Mouse (Mus musculus): ENCODE data around the gene Shisa5. TPM values are rescaled to one million over a fixed set of nuclear protein-coding genes. Genes with fewer than 3 reads are reported as not detected.

Gene Shisa5
- total RNA-seq, 2 experiments from 2014 or later: 31.4 to 55.0 TPM

Other genes with a start within 250 kb of the Shisa5 start
- 1 to 10 TPM; 8.6 to 9.6 TPM for gene Nckipsd, start 230.2 kb upstream of the Shisa5 start, total RNA-seq (2021)
- gene Celsr3, start 212.2 kb upstream of the Shisa5 start, total RNA-seq (2021): under 1 TPM in 1 of 2 experiments, not detected in 1; 0.03 TPM
- 10 to 100 TPM; 19.6 to 19.8 TPM for gene Slc26a6, start 185.3 kb upstream of the Shisa5 start, total RNA-seq (2021)
- gene Tmem89, start 123.9 kb upstream of the Shisa5 start, total RNA-seq (2021): not detected
- gene Uqcrc1, start 101.9 kb upstream of the Shisa5 start, total RNA-seq (2021): 1,000 to 10,000 TPM; 2,230 to 2,333 TPM
- under 1 TPM; 0.31 to 0.60 TPM for gene Col7a1, start 85.0 kb upstream of the Shisa5 start, total RNA-seq (2021)
- not detected for gene Ucn2, start 52.6 kb upstream of the Shisa5 start, total RNA-seq (2021)
- gene Pfkfb4, start 46.8 kb upstream of the Shisa5 start, total RNA-seq (2021): 1 to 10 TPM; 1.3 to 1.6 TPM
- 10 to 100 TPM; 13.6 to 17.2 TPM for gene Trex1, start 21.2 kb downstream of the Shisa5 start, total RNA-seq (2021)
- 1 to 10 TPM; 8.1 to 9.8 TPM for gene Atrip, start 35.6 kb downstream of the Shisa5 start, total RNA-seq (2021)
- gene Ccdc51, start 43.9 kb downstream of the Shisa5 start, total RNA-seq (2021): 10 to 100 TPM; 11.4 to 14.3 TPM
- 100 to 1,000 TPM; 214 to 228 TPM for gene Tma7, start 44.0 kb downstream of the Shisa5 start, total RNA-seq (2021)
- 10 to 100 TPM; 21.1 to 21.5 TPM for gene Plxnb1, start 56.8 kb downstream of the Shisa5 start, total RNA-seq (2021)
- not detected for gene Fbxw21, start 123.5 kb downstream of the Shisa5 start, total RNA-seq (2021)
- gene Fbxw13, start 157.4 kb downstream of the Shisa5 start, total RNA-seq (2021): not detected
- gene Fbxw20, start 196.2 kb downstream of the Shisa5 start, total RNA-seq (2021): not detected
- gene Fbxw14, start 249.1 kb downstream of the Shisa5 start, total RNA-seq (2021): not detected